Mouse (Mus musculus) spleen, adult 2 months (tissue): ENCODE measurements around the gene Lsm14a. TPM values are rescaled to one million over a fixed set of nuclear protein-coding genes. Genes with fewer than 3 reads are reported as not detected.

ENCODE experiments used
- DNase-seq, 2 experiments: peaks; one replicate each; pipeline versions ENCODE4 v3.0.0 to v3.0.0-alpha.2; 2012 to 2021; ENCODE audit warnings: low spot score in 2 of 2, low read depth in 1 of 2
- H3K27ac ChIP-seq: fragments of 200-500 bp; 2 replicates; pipeline ENCODE4 v1.5.1; 2012; ENCODE audit warnings: low read length, inconsistent platforms; ENCODE audit not compliant: insufficient read depth
- H3K27me3 ChIP-seq: fragments of 200-500 bp; 2 replicates; pipeline ENCODE4 v1.6.1; 2012; ENCODE audit warnings: mild to moderate bottlenecking, moderate library complexity, low read length, inconsistent platforms; ENCODE audit not compliant: control insufficient read depth, insufficient read depth
- H3K36me3 ChIP-seq: fragments of 200-500 bp; 2 replicates; pipeline ENCODE4 v1.6.1; 2012; ENCODE audit warnings: mild to moderate bottlenecking, low read length, inconsistent platforms; ENCODE audit not compliant: control insufficient read depth, insufficient read depth
- H3K4me1 ChIP-seq: fragments of 200-500 bp; 2 replicates; pipeline ENCODE4 v1.6.1; 2011; ENCODE audit warnings: inconsistent platforms; ENCODE audit not compliant: control insufficient read depth, insufficient read depth, insufficient read length
- H3K4me3 ChIP-seq: fragments of 200-500 bp; 2 replicates; pipeline ENCODE4 v1.5.1; 2011; ENCODE audit warnings: mild to moderate bottlenecking, inconsistent platforms; ENCODE audit not compliant: insufficient read depth, insufficient read length; ENCODE audit errors: extremely low read depth
- CTCF ChIP-seq: fragments of 200-500 bp; IDR thresholded peaks from 2 replicates; pipeline ENCODE4 v1.5.1; 2011; ENCODE audit warnings: mild to moderate bottlenecking, inconsistent platforms; ENCODE audit not compliant: insufficient read depth, insufficient read length, insufficient replicate concordance; ENCODE audit errors: extremely low read depth
- POLR2A ChIP-seq: fragments of 200-500 bp; IDR thresholded peaks from 2 replicates; pipeline ENCODE4 v1.6.1; 2011; ENCODE audit warnings: low read depth, low read length, inconsistent platforms
- WGBS: fragments of 180-500 bp; shearing (Covaris S2); methylation state at CpG from one replicate; pipeline ENCODE4 v1.1.7; 2018; 5-methylcytosine and 5-hydroxymethylcytosine counted together
- polyA plus RNA-seq: library from polyadenylated mRNA; depleted of rRNA; stranded (reverse); fragments of >200 nt; gene quantifications from 2 replicates; pipeline ENCODE4 v1.2.3, GENCODE M21; 2012

The Lsm14a gene
- polyA plus RNA-seq, 1 experiment = 37.1 TPM

DNA sequence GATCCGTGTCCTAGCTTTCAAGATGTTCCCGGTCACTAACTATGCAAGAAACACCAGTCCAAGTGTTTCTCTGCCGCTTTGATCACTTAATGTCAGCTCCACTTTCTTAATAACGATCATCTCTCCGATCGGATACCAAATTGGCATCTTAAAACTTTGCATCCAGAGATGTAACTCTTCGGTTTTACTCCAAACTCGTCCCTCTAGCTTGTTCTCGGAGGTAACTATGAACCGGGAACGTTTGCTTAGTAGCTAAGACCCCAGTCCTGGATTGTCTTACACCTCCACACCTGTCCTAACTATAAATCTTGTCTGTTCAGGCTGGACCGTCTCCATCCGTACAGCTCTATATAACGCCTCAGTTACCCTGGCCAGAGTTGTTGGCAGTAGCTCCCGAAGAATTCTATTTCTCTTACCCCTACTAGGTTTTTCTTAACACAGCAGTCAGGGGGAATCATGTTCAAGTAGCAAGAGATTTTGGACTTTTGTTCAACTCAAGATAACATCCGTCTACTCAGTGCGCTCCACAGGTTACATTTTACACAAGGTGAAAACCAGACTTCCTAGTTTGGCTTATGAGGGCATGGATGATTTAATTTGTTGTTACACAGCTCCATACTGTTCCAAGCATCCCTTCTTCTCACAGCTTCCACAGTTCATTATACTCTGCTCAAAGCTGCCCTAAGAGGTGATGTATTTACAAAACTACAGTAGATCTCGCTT, 2.8 kb downstream of the Lsm14a start:
- DNase-seq = no peak
- Histone ChIP-seq H3K27ac (peak overlapping the region; percentile 97), H3K4me3 (peak overlapping the region; percentile 95), H3K36me3 (0 out of 2 replicates have a peak, but pooled peaks cover 3% of the 10 kb centered on the region), H3K27me3 (no peaks in the 10 kb centered on the region), H3K4me1 (peaks cover 22% of the 10 kb centered on the region)
- 11% methylated on average over 18 of the region's 18 CpGs for WGBS
- TF ChIP-seq CTCF (no peak), POLR2A (no peak)

DNA sequence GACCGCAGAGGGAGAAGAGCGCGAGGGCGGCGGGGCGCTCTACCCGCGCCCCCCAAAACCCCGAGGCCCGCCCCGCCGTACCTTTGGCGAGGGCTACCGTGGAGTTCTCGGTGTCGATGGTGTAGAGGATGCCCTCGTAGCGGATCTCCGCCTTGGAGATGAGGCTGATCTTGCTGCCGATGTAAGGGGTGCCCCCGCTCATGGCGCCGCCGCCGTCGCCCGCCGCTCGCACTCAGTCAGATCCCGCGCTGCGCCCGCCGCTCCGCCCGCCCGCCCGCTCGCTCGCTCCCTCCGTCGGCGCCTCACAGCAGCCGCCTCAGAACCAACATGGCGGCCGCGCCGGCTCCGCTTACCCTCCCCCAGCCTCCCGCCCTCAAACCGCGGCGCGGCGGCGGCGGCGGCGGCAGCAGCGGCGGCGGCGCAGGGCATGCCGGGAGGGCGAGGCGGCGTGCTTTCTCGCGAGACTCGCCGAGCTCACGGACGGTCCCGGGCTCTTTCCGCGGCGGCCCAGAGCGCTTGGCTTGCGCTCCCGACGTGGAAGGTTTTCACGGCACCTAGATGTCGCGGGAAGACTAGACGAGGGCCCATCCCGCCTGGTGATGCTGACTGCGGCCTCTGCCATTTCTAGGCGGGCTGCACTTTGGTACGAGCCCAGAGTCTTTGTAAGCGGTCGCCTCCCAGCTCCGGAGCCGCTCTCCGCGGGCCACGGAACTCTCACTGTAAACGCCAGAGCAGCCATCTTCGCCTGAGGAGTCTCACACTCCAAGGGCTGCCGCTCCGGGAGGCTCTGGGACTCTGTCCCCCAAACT, 3.6 kb downstream of the Lsm14a start:
- H3K27me3 ChIP-seq = no peaks in the 10 kb centered on the region
- TF ChIP-seq CTCF (no peak), POLR2A (peak; percentile 98)
- H3K4me1 ChIP-seq = peaks cover 22% of the 10 kb centered on the region
- peak; percentile 78 to 89 for DNase-seq
- H3K27ac ChIP-seq = peak overlapping the region; percentile 97
- H3K36me3 ChIP-seq = 0 out of 2 replicates have a peak, but pooled peaks cover under 1% of the 10 kb centered on the region
- H3K4me3 ChIP-seq = peak overlapping the region; percentile 95
- 1% methylated on average over 68 of the region's 100 CpGs for WGBS

DNA sequence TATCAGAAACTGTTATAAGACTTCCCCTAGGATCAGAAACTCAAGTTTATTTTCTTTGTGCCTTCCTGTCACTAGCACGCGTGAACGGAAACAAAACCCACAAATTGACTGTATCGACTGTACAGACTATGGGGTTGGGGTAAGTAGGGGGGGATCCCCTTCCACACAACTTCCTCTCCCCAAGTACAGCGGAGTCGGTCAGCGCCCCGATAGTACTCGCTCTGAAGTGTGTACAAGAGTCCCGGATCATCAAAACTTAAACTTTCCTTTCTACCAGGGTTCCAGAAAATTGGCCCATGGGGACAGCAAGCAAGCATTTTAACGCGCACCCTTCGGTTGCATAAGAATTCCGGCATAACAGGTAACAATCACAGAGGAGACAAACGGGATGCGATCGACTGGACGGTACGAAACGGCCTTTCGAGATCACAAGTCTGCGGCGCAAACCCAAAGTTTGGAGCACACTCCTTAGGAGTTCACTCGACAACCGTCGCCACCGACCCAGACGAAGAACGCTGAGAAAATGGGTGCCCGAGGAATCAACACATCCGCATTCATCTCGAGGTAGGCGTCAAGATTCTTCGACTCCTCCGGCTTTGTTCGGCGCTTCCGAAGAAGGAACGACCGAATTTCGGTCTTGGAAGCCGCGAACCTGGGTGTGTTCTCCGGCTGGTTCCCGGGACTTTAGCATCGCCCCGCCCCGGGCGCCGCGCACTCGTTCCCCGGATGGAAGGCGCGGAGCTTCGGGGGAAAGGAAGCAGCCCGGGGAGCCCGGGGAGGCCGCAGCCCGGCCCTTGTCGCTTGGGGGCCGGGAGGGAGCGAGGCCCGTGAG, 4.5 kb downstream of the Lsm14a start:
- peaks cover 25% of the 10 kb centered on the region for H3K4me1 ChIP-seq
- TF ChIP-seq POLR2A (peak; percentile 26; the same call in 1 of the 2 replicates), CTCF (no peak)
- H3K27me3 ChIP-seq = no peaks in the 10 kb centered on the region
- WGBS = under 1% methylated on average over 64 of the region's 64 CpGs
- H3K36me3 ChIP-seq = no peaks in the 10 kb centered on the region
- peak; percentile 77 to 79 for DNase-seq
- peak overlapping the region; percentile 86 for H3K4me3 ChIP-seq
- peak overlapping the region; percentile 96 for H3K27ac ChIP-seq

DNA sequence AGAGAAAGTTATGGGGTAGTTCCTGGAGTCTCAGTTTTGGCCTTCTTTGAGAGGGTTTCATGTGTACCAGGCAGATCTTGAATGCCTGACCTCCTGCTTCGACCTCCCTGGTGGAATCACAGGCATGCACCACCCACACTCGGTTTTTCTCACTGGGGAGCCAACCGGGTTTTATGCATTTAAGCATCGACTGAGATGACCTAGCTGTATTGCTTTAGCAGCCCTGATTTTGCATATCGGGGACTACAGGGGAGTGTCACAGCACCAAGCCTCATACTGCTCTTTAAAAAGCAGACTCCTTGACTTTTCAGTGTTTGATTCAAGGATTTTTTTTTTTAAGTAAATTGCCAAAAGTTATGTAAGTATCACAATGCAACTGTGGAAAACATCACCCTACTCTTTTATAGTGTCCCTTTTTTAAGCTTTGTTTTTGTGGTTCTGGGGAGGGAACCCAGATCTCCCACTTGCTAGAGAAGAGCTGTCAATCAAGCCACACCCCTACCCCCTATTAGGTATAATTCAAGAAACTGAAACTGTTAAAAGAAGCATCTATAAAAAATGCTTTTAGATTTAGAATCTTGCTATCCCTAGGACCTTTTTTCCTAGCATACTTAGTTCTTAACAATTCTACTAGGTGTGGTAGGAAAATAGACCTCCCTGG, 5.2 kb downstream of the Lsm14a start:
- DNase-seq = peak in 1 of 2 experiments; percentile 5
- H3K27ac ChIP-seq = peak overlapping the region; percentile 69
- TF ChIP-seq CTCF (no peak), POLR2A (no peak)
- peak overlapping the region; percentile 86 for H3K4me3 ChIP-seq
- no peaks in the 10 kb centered on the region for H3K36me3 ChIP-seq
- peaks cover 25% of the 10 kb centered on the region for H3K4me1 ChIP-seq
- 3% methylated on average over 5 of the region's 5 CpGs for WGBS
- H3K27me3 ChIP-seq = no peaks in the 10 kb centered on the region

DNA sequence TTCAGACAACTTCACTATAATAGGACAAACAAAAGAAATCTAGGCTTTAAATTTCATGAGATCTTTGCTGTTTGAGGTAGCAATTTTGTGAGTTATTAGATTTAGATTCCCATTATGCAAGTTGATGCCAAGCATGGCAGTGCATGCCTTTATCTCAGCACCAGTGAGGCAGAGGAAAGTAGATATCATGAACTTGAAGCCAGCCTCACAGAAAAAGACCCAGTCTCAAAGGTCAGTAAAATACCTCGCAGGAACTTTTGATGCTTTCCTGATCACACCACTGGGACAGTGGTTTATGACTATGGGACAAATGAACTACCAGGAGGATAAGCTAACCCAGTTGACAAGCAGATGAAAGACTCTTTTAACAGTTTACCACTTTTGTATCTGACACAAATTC, 10.3 kb downstream of the Lsm14a start:
- WGBS = 61% methylated on average over 1 of the region's 1 CpGs
- H3K4me1 ChIP-seq = peaks cover 16% of the 10 kb centered on the region
- H3K27me3 ChIP-seq = no peaks in the 10 kb centered on the region
- H3K36me3 ChIP-seq = no peaks in the 10 kb centered on the region
- no peak overlapping the region for H3K4me3 ChIP-seq
- no peak for TF ChIP-seq POLR2A
- no peak for TF ChIP-seq CTCF
- DNase-seq = no peak
- no peak overlapping the region for H3K27ac ChIP-seq

DNA sequence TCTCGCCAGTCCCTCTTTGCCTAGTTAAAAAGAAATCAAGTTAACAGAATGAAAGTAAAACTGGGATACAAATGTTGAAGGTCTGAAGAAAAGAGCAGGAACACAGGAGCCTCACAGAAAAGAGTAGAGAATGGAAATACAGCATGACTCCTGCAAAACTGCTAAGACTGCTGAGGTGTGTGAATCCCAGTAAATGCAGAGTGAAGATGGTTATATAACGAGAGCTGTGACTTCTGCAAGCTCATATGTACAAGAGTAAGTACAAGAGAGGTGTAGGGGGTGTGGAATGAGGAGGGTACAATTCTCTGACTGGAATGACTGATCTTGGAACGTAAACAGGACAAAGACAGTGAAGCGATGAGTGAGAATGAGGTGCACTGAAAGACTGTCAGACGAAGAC, 11.4 kb downstream of the Lsm14a start:
- no peak overlapping the region for H3K27ac ChIP-seq
- 92% methylated on average over 5 of the region's 5 CpGs for WGBS
- no peak for DNase-seq

More for the DNA sequence above, 11.4 kb downstream of the Lsm14a start:
- Histone ChIP-seq H3K4me1 (peaks cover 10% of the 10 kb centered on the region), H3K36me3 (no peaks in the 10 kb centered on the region), H3K4me3 (no peak overlapping the region), H3K27me3 (no peaks in the 10 kb centered on the region)
- TF ChIP-seq POLR2A (no peak), CTCF (no peak)
